Mouse (Mus musculus): Measurements from ENCODE around the gene Prpf40b.

The Prpf40b gene

GRCm38 (mm10) chr15:99334500-99334899 is 39.6 kb downstream of the Prpf40b start:
- DNase-seq: no peak

GRCm38 (mm10) chr15:99335801-99336320 is 41.0 kb downstream of the Prpf40b start:
- DNase-seq: peak; percentile 35

- peak; percentile 66 for DNase-seq
These were observed 44.0 kb downstream of the Prpf40b start for GRCm38 (mm10) chr15:99338916-99339315.

- DNase-seq: no peak
These were observed 44.8 kb downstream of the Prpf40b start for GRCm38 (mm10) chr15:99339669-99340068.

GRCm38 (mm10) chr15:99341102-99341501 is 46.2 kb downstream of the Prpf40b start:
- DNase-seq: peak; percentile 77

GRCm38 (mm10) chr15:99342194-99342981 is 47.5 kb downstream of the Prpf40b start:
- DNase-seq: no peak

GRCm38 (mm10) chr15:99343414-99344147 is 48.7 kb downstream of the Prpf40b start:
- DNase-seq: no peak

GRCm38 (mm10) chr15:99344148-99344870 is 49.4 kb downstream of the Prpf40b start:
- no peak for DNase-seq

- no peak for DNase-seq
These were observed 50.1 kb downstream of the Prpf40b start for GRCm38 (mm10) chr15:99344961-99345360.

- DNase-seq: no peak
These were observed 56.7 kb downstream of the Prpf40b start for GRCm38 (mm10) chr15:99351610-99352009.

GRCm38 (mm10) chr15:99352306-99352705 is 57.4 kb downstream of the Prpf40b start:
- no peak for DNase-seq

- peak; percentile 79 for DNase-seq
These were observed 60.8 kb downstream of the Prpf40b start for GRCm38 (mm10) chr15:99355660-99356059.

GRCm38 (mm10) chr15:99356462-99356861 is 61.6 kb downstream of the Prpf40b start:
- no peak for DNase-seq

GRCm38 (mm10) chr15:99358952-99359351 is 64.1 kb downstream of the Prpf40b start:
- no peak for DNase-seq

- DNase-seq: no peak
These were observed 69.2 kb downstream of the Prpf40b start for GRCm38 (mm10) chr15:99364022-99364530.

GRCm38 (mm10) chr15:99364921-99365320 is 70.0 kb downstream of the Prpf40b start:
- peak; percentile 66 for DNase-seq
